Mouse (Mus musculus): ENCODE results near the gene Adk.

Gene Adk

GRCm38 (mm10) chr14:21342984-21343383 is 290.6 kb downstream of the Adk start:
- DNase-seq (ENCODE audit: low read depth, low spot score), result no peak

DNA sequence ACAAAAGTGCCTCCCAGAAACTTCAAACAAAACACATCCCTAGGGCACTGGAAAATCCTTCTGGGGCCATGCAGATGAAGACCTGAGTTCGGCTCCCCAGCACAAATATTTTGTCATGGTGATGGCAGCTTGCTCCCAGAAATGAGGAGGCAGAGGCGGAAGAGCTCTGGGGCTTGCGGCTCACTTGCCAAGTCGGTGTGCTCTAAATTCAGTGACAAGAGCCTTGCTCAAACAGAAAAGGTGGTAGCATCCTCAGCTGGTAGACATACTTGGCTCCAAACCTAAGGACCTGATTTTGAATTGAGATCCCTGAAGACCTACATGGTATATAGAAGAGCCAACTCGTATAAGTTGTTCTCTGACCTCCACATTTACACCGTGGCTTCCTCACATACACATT is 292.5 kb downstream of the Adk start:
- DNase-seq (ENCODE audit: low read depth, low spot score), result no peak

DNA sequence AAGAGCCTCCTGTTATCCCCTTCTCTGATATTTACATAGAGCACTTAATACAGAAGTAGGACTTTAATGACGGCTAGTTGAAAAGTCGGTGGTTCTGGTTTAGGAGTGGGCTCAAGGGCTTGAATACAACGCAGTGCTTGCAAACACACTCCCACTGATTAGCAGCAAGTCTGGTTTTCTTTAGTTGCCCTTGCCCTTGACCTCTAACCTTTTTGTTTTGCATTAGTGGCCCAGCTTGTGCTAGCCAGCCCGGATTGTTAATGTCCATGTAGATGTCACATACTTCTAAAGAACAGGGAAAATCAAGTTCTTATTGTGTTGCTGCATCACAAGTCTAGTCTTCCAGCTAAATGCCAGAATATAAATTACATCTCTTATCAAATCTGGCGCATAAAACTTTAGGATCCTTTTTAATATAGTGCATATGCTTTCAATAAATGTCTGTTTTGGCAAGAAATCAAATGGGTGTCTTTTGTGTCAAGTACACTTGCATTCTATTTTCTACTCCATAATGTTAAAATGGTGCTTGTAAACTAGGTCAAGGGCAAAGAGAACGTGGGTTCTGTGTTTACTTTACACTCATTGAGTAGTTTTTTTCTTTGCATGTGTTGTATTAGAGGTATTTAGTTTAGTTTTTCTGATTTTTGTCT is 296.4 kb downstream of the Adk start:
- DNase-seq (ENCODE audit: low read depth, low spot score), result no peak

GRCm38 (mm10) chr14:21351646-21352045 is 299.3 kb downstream of the Adk start:
- DNase-seq (ENCODE audit: low read depth, low spot score), result no peak

GRCm38 (mm10) chr14:21356286-21356685 is 303.9 kb downstream of the Adk start:
- DNase-seq (ENCODE audit: low read depth, low spot score), result no peak

GRCm38 (mm10) chr14:21359207-21359895 is 307.0 kb downstream of the Adk start:
- no peak for DNase-seq (ENCODE audit: low read depth, low spot score)

- no peak for DNase-seq (ENCODE audit: low read depth, low spot score)
Observed at GRCm38 (mm10) chr14:21359896-21360525, 307.6 kb downstream of the Adk start.

DNA sequence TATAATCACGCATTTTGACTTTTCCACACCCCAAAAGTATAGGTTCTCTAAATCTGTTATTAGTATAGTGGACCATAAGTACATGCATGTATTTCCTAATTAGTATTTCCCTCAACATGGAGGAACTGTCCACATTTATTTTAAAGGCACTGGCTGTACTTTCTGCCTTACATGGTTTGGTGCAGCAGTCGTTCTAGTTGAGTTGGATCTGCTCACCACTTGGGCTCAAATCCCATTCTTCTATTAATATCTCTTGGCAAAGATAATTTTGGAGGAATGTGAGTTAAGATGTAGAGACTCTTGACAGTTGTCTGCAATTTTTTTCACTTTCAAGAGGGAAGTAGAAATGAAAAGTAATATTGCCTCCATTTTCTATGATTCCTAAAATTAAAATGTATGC is 314.7 kb downstream of the Adk start:
- DNase-seq (ENCODE audit: low read depth, low spot score), result no peak

GRCm38 (mm10) chr14:21368622-21369021 is 316.2 kb downstream of the Adk start:
- no peak for DNase-seq (ENCODE audit: low read depth, low spot score)

- peak; percentile 29 for DNase-seq (ENCODE audit: low read depth, low spot score)
Observed at GRCm38 (mm10) chr14:21369127-21369526, 316.8 kb downstream of the Adk start.

- no peak for DNase-seq (ENCODE audit: low read depth, low spot score)
Observed at GRCm38 (mm10) chr14:21371946-21372345, 319.6 kb downstream of the Adk start.

GRCm38 (mm10) chr14:21372689-21373088 is 320.3 kb downstream of the Adk start:
- no peak for DNase-seq (ENCODE audit: low read depth, low spot score)

GRCm38 (mm10) chr14:21383701-21384428 is 331.5 kb downstream of the Adk start:
- DNase-seq (ENCODE audit: low read depth, low spot score), result no peak

- no peak for DNase-seq (ENCODE audit: low read depth, low spot score)
Observed at GRCm38 (mm10) chr14:21399506-21399905, 347.1 kb downstream of the Adk start.

DNA sequence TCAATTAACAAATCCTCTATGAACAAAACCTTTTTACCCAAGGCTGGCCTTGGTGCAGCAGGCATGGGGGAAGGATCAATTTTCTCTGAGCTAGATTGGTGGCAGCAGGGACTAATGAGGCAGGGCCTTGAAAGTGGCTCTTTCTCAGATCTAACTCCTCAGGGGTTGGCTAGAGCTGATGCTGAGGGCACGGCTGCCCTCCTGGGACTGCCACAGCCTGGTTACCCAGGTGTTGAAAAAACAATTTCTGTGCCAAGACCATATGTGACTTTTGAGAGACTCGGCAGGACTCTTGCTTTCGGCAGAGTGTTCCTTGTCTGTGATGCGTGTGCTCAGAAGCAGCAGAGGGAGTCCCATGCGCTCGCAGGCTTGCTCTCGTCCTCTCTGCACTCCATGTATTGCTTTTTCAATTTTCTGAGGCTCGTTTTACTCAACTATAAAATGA is 349.8 kb downstream of the Adk start:
- DNase-seq (ENCODE audit: low read depth, low spot score), result no peak

DNA sequence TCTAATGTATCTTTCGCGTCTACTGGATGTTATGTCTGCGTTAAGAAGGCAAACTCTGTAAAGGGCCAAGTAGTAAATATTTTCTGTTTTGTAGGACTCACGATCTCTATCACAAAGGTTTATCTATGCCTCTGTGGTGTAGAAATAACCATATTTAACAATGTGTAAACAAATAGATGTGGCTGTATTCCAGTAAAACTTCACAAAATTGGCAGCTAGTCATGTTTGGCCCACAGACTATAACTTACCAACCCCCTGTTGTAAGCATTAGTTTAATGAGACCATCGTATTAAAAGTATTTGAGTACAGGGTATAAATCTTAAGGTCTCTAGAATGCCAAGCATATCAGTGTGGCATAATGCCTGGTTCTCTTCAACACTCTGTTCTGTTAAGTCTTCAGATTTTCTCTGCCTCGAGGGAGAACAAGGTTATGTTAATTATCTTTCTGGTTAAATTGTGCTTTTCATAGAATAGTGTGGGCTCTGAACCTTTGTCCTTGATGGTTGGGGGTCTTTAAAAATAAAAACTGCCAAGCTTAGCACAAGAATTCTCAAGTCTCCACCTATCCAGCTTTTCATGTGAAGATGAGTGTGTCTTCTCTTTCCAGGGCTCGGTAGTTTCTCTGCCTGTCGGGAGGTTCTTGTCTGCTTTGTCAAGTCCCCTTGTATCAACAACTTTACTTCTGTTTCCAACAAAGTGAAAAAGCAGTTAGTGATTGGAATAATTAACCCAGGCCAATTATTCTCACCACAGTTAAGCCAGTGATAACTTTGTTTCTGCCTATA is 350.4 kb downstream of the Adk start:
- no peak for DNase-seq (ENCODE audit: low read depth, low spot score)

- DNase-seq (ENCODE audit: low read depth, low spot score), result no peak
Observed at GRCm38 (mm10) chr14:21406946-21407345, 354.6 kb downstream of the Adk start.

- DNase-seq (ENCODE audit: low read depth, low spot score), result no peak
Observed at GRCm38 (mm10) chr14:21408846-21409245, 356.5 kb downstream of the Adk start.

DNA sequence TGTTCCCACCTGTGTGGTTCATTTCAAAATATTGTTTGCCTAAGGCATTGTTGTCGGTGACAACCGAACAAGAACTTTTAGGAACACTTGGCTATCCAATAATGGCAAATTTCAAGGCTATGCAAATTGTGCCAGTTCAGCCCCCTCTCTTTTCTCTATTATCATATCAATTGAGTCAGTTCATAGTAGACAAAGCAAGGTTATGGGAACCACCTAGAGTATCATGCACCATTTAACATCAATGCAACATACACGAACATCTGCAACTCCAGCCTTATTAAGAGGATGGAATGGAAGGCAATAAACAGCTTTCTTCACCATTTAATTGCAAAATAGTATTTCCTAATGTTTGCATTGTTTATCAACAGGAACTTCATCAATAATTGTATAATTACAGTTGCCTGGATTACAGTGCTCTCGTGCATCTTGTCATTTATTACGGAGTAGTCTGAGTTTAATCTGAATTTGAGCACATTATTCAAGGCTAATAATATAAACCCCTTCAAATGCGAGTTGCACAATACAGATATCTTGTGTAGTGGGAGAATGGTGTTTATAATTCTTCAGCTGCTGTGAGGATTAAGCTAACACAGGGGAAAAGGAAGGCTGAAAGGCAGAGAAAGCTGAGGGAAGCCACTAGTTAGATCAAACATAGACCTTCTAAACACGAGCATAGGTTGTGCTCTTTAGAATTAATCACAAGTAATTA is 358.5 kb downstream of the Adk start:
- DNase-seq (ENCODE audit: low read depth, low spot score), result no peak

GRCm38 (mm10) chr14:21411524-21411923 is 359.1 kb downstream of the Adk start:
- DNase-seq (ENCODE audit: low read depth, low spot score), result no peak

- DNase-seq (ENCODE audit: low read depth, low spot score), result no peak
Observed at GRCm38 (mm10) chr14:21418332-21418731, 366.0 kb downstream of the Adk start.
